Mouse (Mus musculus): ENCODE measurements at regions not wholly inside any gene's neighbourhood (a gene's known extent, or its start where the extent isn't known, plus 50 kb on each side); places are given as distances from the start of the nearest gene placed in this dataset.

- no peak for TF ChIP-seq GATA4 (IDR thresholded peaks at IDR 0.05; ENCODE audit: insufficient replicate concordance, low read length)
Observed at GRCm38 (mm10) chr4:22047730-22048455, 116.8 kb downstream of the Faxc start.

GRCm38 (mm10) chr4:22066785-22067433 lies 135.8 kb downstream of the Faxc start:
- TF ChIP-seq GATA4 (IDR thresholded peaks at IDR 0.05; ENCODE audit: insufficient replicate concordance, low read length): no peak

GRCm38 (mm10) chr4:22067678-22068299 lies 136.7 kb downstream of the Faxc start:
- no peak for TF ChIP-seq GATA4 (IDR thresholded peaks at IDR 0.05; ENCODE audit: insufficient replicate concordance, low read length)

- no peak for TF ChIP-seq GATA4 (IDR thresholded peaks at IDR 0.05; ENCODE audit: insufficient replicate concordance, low read length)
Observed at GRCm38 (mm10) chr4:22088209-22088787, 157.2 kb downstream of the Faxc start.

GRCm38 (mm10) chr4:22089637-22090041 lies 158.5 kb downstream of the Faxc start:
- TF ChIP-seq GATA4 (IDR thresholded peaks at IDR 0.05; ENCODE audit: insufficient replicate concordance, low read length): no peak

- TF ChIP-seq GATA4 (IDR thresholded peaks at IDR 0.05; ENCODE audit: insufficient replicate concordance, low read length): no peak
Observed at GRCm38 (mm10) chr4:22090536-22090935, 159.4 kb downstream of the Faxc start.

GRCm38 (mm10) chr4:22092551-22092950 lies 161.4 kb downstream of the Faxc start:
- no peak for TF ChIP-seq GATA4 (IDR thresholded peaks at IDR 0.05; ENCODE audit: insufficient replicate concordance, low read length)

- TF ChIP-seq GATA4 (IDR thresholded peaks at IDR 0.05; ENCODE audit: insufficient replicate concordance, low read length): no peak
Observed at GRCm38 (mm10) chr4:22095257-22096031, 164.3 kb downstream of the Faxc start.

GRCm38 (mm10) chr4:22098605-22099004 lies 167.5 kb downstream of the Faxc start:
- TF ChIP-seq GATA4 (IDR thresholded peaks at IDR 0.05; ENCODE audit: insufficient replicate concordance, low read length): no peak

GRCm38 (mm10) chr4:22102478-22102877 lies 171.3 kb downstream of the Faxc start:
- TF ChIP-seq GATA4 (IDR thresholded peaks at IDR 0.05; ENCODE audit: insufficient replicate concordance, low read length): no peak

GRCm38 (mm10) chr4:22103001-22103587 lies 172.0 kb downstream of the Faxc start:
- TF ChIP-seq GATA4 (IDR thresholded peaks at IDR 0.05; ENCODE audit: insufficient replicate concordance, low read length): no peak

GRCm38 (mm10) chr4:22106883-22107282 lies 175.8 kb downstream of the Faxc start:
- no peak for TF ChIP-seq GATA4 (IDR thresholded peaks at IDR 0.05; ENCODE audit: insufficient replicate concordance, low read length)

GRCm38 (mm10) chr4:22109410-22109809 lies 178.3 kb downstream of the Faxc start:
- TF ChIP-seq GATA4 (IDR thresholded peaks at IDR 0.05; ENCODE audit: insufficient replicate concordance, low read length): no peak

- no peak for TF ChIP-seq GATA4 (IDR thresholded peaks at IDR 0.05; ENCODE audit: insufficient replicate concordance, low read length)
Observed at GRCm38 (mm10) chr4:22110400-22110799, 179.3 kb downstream of the Faxc start.

GRCm38 (mm10) chr4:22112209-22112608 lies 181.1 kb downstream of the Faxc start:
- TF ChIP-seq GATA4 (IDR thresholded peaks at IDR 0.05; ENCODE audit: insufficient replicate concordance, low read length): no peak

Measured in liver, adult (tissue).